Mouse (Mus musculus): ENCODE measurements around the gene Rusc2.

GRCm38 (mm10) chr4:43398014-43398413 is 16.2 kb downstream of the Rusc2 start:
- TF ChIP-seq CTCF (IDR thresholded peaks at IDR 0.05; ENCODE audit: low read depth) (no peak), EP300 (optimal IDR thresholded peaks at IDR 0.05) (no peak)

Measured in stomach, postnatal 0 days (tissue).